Mouse (Mus musculus): Measurements from ENCODE around the gene Arhgap8. TPM values are rescaled to one million over a fixed set of nuclear protein-coding genes. Genes with fewer than 3 reads are reported as not detected.

Gene Arhgap8
- total and polyA plus RNA-seq, 3 experiments, result not detected

GRCm38 (mm10) chr15:84732425-84732749 is 12.5 kb downstream of the Arhgap8 start:
- H3K27ac ChIP-seq (ENCODE audit: control insufficient read depth, low read depth, low read length), result no peak overlapping the region
- H3K79me2 ChIP-seq (ENCODE audit: control insufficient read depth, insufficient read depth, low read length, poor library complexity), result no peaks in the 10 kb centered on the region
- no peaks in the 10 kb centered on the region; a peak in 1 of 4 replicates for H3K27me3 ChIP-seq (ENCODE audit: control insufficient read depth in 1 of 2, insufficient read depth in 2 of 2, low read length in 2 of 2)
- no peaks in the 10 kb centered on the region for H3K36me3 ChIP-seq (ENCODE audit: control insufficient read depth in 1 of 2, insufficient read depth in 2 of 2, low read length in 2 of 2)
- no peaks in the 10 kb centered on the region for H3K4me1 ChIP-seq (ENCODE audit: control insufficient read depth in 1 of 2, insufficient read depth in 2 of 2, low read length in 2 of 2)
- no peak for DNase-seq (ENCODE audit: low read depth, low spot score)
- H3K4me3 ChIP-seq (ENCODE audit: control insufficient read depth in 1 of 2, insufficient read depth in 1 of 2, low read depth in 2 of 2, low read length in 2 of 2), result no peak overlapping the region
- TF ChIP-seq MEF2A (IDR thresholded peaks at IDR 0.05; ENCODE audit: extremely low read depth, insufficient replicate concordance, low read depth, low read length, poor library complexity, severe bottlenecking) (no peak), ZNF384 (IDR thresholded peaks at IDR 0.05; ENCODE audit: low read depth, low read length) (no peak), ZC3H11A (IDR thresholded peaks at IDR 0.05; ENCODE audit: low read depth, low read length) (no peak), BHLHE40 (IDR thresholded peaks at IDR 0.05; ENCODE audit: borderline replicate concordance, low read depth, low read length) (no peak), CTCF (IDR thresholded peaks at IDR 0.05 in 2 of 3, conservative IDR thresholded peaks at IDR 0.05 in 1 of 3; ENCODE audit: control insufficient read depth in 1 of 3, insufficient read depth in 1 of 3, low read depth in 2 of 3, low read length in 3 of 3, poor library complexity in 1 of 3, severe bottlenecking in 1 of 3) (no peak), ELF1 (IDR thresholded peaks at IDR 0.05; ENCODE audit: low read depth, low read length) (no peak), E2F4 (IDR thresholded peaks at IDR 0.05; ENCODE audit: borderline replicate concordance, low read depth, low read length) (no peak), RCOR1 (IDR thresholded peaks at IDR 0.05; ENCODE audit: low read depth, low read length) (no peak), NRF1 (IDR thresholded peaks at IDR 0.05; ENCODE audit: insufficient read depth, low read depth, low read length, poor library complexity, severe bottlenecking) (no peak), MAX (IDR thresholded peaks at IDR 0.05; ENCODE audit: low read length) (no peak), USF2 (IDR thresholded peaks at IDR 0.05; ENCODE audit: borderline replicate concordance in 1 of 2, insufficient read depth in 1 of 2, low read depth in 1 of 2, low read length in 2 of 2) (no peak), ZKSCAN1 (IDR thresholded peaks at IDR 0.05; ENCODE audit: low read depth, low read length) (no peak), GATA1 (IDR thresholded peaks at IDR 0.05; ENCODE audit: low read depth, low read length) (no peak), POLR2A (IDR thresholded peaks at IDR 0.05; ENCODE audit: control insufficient read depth in 1 of 2, insufficient read depth in 1 of 2, low read depth in 1 of 2, low read length in 2 of 2, poor library complexity in 1 of 2) (no peak), CHD2 (IDR thresholded peaks at IDR 0.05; ENCODE audit: low read length) (no peak), MXI1 (IDR thresholded peaks at IDR 0.05; ENCODE audit: low read depth, low read length) (no peak), EP300 (IDR thresholded peaks at IDR 0.05; ENCODE audit: low read depth in 1 of 2, low read length in 2 of 2) (no peak), MAZ (IDR thresholded peaks at IDR 0.05; ENCODE audit: low read depth, low read length) (no peak), TBP (IDR thresholded peaks at IDR 0.05; ENCODE audit: low read depth, low read length) (no peak), ZMIZ1 (IDR thresholded peaks at IDR 0.05; ENCODE audit: low read depth, low read length) (no peak)
- no peaks in the 10 kb centered on the region for H3K9me3 ChIP-seq (replicated peaks; ENCODE audit: insufficient read depth, low read length)
- no peak overlapping the region for H3K9ac ChIP-seq (ENCODE audit: control insufficient read depth, low read depth, low read length, poor library complexity, severe bottlenecking)

- Histone ChIP-seq H3K27ac (ENCODE audit: control insufficient read depth, low read depth, low read length) (no peak overlapping the region), H3K36me3 (ENCODE audit: control insufficient read depth in 1 of 2, insufficient read depth in 2 of 2, low read length in 2 of 2) (no peaks in the 10 kb centered on the region), H3K9ac (ENCODE audit: control insufficient read depth, low read depth, low read length, poor library complexity, severe bottlenecking) (no peak overlapping the region), H3K4me3 (ENCODE audit: control insufficient read depth in 1 of 2, insufficient read depth in 1 of 2, low read depth in 2 of 2, low read length in 2 of 2) (no peak overlapping the region), H3K9me3 (replicated peaks; ENCODE audit: insufficient read depth, low read length) (no peaks in the 10 kb centered on the region), H3K4me1 (ENCODE audit: control insufficient read depth in 1 of 2, insufficient read depth in 2 of 2, low read length in 2 of 2) (no peaks in the 10 kb centered on the region), H3K27me3 (ENCODE audit: control insufficient read depth in 1 of 2, insufficient read depth in 2 of 2, low read length in 2 of 2) (no peaks in the 10 kb centered on the region), H3K79me2 (ENCODE audit: control insufficient read depth, insufficient read depth, low read length, poor library complexity) (no peaks in the 10 kb centered on the region)
- no peak for DNase-seq (ENCODE audit: low read depth, low spot score)
- TF ChIP-seq ZC3H11A (IDR thresholded peaks at IDR 0.05; ENCODE audit: low read depth, low read length) (no peak), MYC (IDR thresholded peaks at IDR 0.05; ENCODE audit: low read depth, low read length) (no peak), UBTF (IDR thresholded peaks at IDR 0.05; ENCODE audit: borderline replicate concordance, insufficient read depth, low read depth, low read length) (no peak), ZKSCAN1 (IDR thresholded peaks at IDR 0.05; ENCODE audit: low read depth, low read length) (no peak), KAT2A (conservative IDR thresholded peaks at IDR 0.05; ENCODE audit: low read depth, low read length) (no peak), CHD2 (IDR thresholded peaks at IDR 0.05; ENCODE audit: low read length) (no peak), E2F4 (IDR thresholded peaks at IDR 0.05; ENCODE audit: borderline replicate concordance, low read depth, low read length) (no peak), MXI1 (IDR thresholded peaks at IDR 0.05; ENCODE audit: low read depth, low read length) (no peak)
Measured at GRCm38 (mm10) chr15:84736346-84736993, 16.6 kb downstream of the Arhgap8 start.

All from MEL (cell line).